Mouse (Mus musculus) E14TG2a.4 (cell line): ENCODE data around the gene Ccdc136.

ENCODE experiments used
- H3K27me3 ChIP-seq: 2 replicates; pipeline ENCODE4 v1.6.1; 2014; ENCODE audit warnings: low read length, control low read depth; ENCODE audit not compliant: insufficient read depth
- H3K36me3 ChIP-seq: 2 replicates; pipeline ENCODE4 v1.6.1; 2014; ENCODE audit warnings: low read length, control low read depth; ENCODE audit not compliant: insufficient read depth
- H3K4me1 ChIP-seq: replicated peaks from 2 replicates; pipeline ENCODE4 v1.6.1; 2014; ENCODE audit warnings: low read depth, low read length, control low read depth
- H3K4me3 ChIP-seq: replicated peaks from 2 replicates; pipeline ENCODE4 v1.5.1; 2014; ENCODE audit warnings: mild to moderate bottlenecking, low read length
- H3K9me3 ChIP-seq: 2 replicates; pipeline ENCODE4 v1.6.1; 2014; ENCODE audit warnings: low read length, control low read depth
- CTCF ChIP-seq: conservative IDR thresholded peaks from 2 replicates; pipeline ENCODE4 v1.5.1; 2014; ENCODE audit warnings: low read length
- NANOG ChIP-seq: IDR thresholded peaks from 2 replicates; pipeline ENCODE4 v1.6.1; 2014; ENCODE audit warnings: borderline replicate concordance, low read length, mixed read lengths
- POU5F1 ChIP-seq: IDR thresholded peaks from 2 replicates; pipeline ENCODE4 v1.6.1; 2014; ENCODE audit warnings: low read length, borderline replicate concordance

Gene Ccdc136

GRCm38 (mm10) chr6:29432156-29432555 lies 36.0 kb downstream of the Ccdc136 start:
- Histone ChIP-seq H3K4me1 (peaks cover 51% of the 10 kb centered on the region), H3K4me3 (no peak overlapping the region), H3K9me3 (no peaks in the 10 kb centered on the region), H3K27me3 (peaks cover 46% of the 10 kb centered on the region), H3K36me3 (no peaks in the 10 kb centered on the region)
- no peak for TF ChIP-seq POU5F1
- TF ChIP-seq NANOG, result no peak
- TF ChIP-seq CTCF, result no peak

DNA sequence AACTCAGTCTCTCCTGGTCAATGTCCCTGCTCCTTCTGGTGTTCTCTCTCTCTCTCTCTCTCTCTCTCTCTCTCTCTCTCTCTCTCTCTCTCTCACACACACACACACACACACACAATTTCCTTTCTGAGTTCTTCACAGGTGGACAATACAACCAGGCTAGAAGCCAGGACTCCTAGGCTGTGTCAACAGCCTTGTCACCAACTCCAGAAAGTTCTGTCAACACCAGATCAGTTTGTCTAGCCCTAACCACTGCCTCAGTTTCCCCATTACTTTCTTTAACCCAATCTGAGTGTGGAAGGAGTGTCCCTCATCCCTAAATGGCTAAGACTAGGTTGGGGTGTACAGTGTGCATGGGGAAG lies 36.5 kb downstream of the Ccdc136 start:
- Histone ChIP-seq H3K4me3 (peak overlapping the region; percentile 73), H3K36me3 (no peaks in the 10 kb centered on the region), H3K9me3 (no peaks in the 10 kb centered on the region), H3K4me1 (peaks cover 54% of the 10 kb centered on the region), H3K27me3 (peaks cover 46% of the 10 kb centered on the region)
- TF ChIP-seq CTCF, result no peak
- no peak for TF ChIP-seq POU5F1
- no peak for TF ChIP-seq NANOG

GRCm38 (mm10) chr6:29433038-29433803 lies 37.1 kb downstream of the Ccdc136 start, which contains the start of gene Flnc:
Flnc (plus strand) TSS chr6:29433256.
- H3K4me1 ChIP-seq, result peaks cover 54% of the 10 kb centered on the region
- no peaks in the 10 kb centered on the region for H3K36me3 ChIP-seq
- H3K4me3 ChIP-seq, result peak within 1 kb of the TSS; percentile 73
- no peaks in the 10 kb centered on the region for H3K9me3 ChIP-seq
- peaks cover 47% of the 10 kb centered on the region for H3K27me3 ChIP-seq
- TF ChIP-seq POU5F1 (no peak), CTCF (no peak)

GRCm38 (mm10) chr6:29433804-29434795 lies 38.0 kb downstream of the Ccdc136 start:
- H3K4me1 ChIP-seq, result peaks cover 54% of the 10 kb centered on the region
- peaks cover 54% of the 10 kb centered on the region for H3K27me3 ChIP-seq
- H3K4me3 ChIP-seq, result peak overlapping the region; percentile 73
- TF ChIP-seq POU5F1 (no peak), NANOG (no peak), CTCF (no peak)
- no peaks in the 10 kb centered on the region for H3K9me3 ChIP-seq
- H3K36me3 ChIP-seq, result no peaks in the 10 kb centered on the region

DNA sequence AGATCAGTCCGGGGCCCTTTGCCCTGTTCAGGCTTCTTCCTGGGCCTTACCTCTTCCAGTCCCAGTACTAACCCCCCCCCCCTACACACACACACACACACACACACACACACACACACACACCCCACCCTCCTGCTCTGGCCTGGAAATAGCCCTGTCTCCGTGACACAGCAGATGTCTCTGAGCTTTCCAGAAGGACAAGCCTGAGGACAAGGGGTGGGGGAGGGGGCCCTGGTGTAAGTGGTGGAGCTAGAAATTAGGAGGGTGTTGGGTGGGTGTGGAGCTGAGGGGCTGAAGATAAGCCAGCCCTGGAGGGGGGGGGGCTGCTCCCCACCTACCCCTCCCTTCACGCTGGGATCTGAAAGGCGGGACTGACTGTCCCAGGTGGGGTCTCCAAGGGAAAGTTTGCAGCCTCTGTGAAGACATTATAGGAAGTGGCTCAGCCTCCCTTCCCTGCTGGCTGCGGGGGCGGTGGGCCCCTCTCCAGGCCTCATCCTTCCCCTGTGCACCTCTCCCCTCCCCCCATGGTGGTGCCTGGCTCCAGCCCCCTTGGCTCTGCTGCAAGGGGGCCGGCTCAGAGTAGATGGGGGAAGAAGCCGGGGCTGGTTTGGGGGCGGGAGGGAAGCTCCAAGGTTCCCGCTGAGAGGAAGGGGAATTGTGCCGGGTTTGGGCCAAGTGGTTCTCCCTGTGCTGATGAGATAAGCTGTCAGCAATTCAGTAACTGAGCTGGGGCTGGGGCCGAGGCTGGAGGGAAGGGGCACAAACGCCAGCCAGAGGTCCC lies 39.0 kb downstream of the Ccdc136 start:
- TF ChIP-seq CTCF, result no peak
- TF ChIP-seq NANOG, result no peak
- TF ChIP-seq POU5F1, result no peak
- peaks cover 61% of the 10 kb centered on the region for H3K27me3 ChIP-seq
- H3K36me3 ChIP-seq, result no peaks in the 10 kb centered on the region
- peaks cover 54% of the 10 kb centered on the region for H3K4me1 ChIP-seq
- H3K4me3 ChIP-seq, result peak overlapping the region; percentile 73
- H3K9me3 ChIP-seq, result no peaks in the 10 kb centered on the region

- H3K9me3 ChIP-seq, result no peaks in the 10 kb centered on the region
- no peak for TF ChIP-seq CTCF
- TF ChIP-seq NANOG, result no peak
- TF ChIP-seq POU5F1, result no peak
- H3K4me1 ChIP-seq, result peaks cover 53% of the 10 kb centered on the region
- peak overlapping the region; percentile 73; the same call in 1 of the 2 replicates for H3K4me3 ChIP-seq
- no peaks in the 10 kb centered on the region for H3K36me3 ChIP-seq
- H3K27me3 ChIP-seq, result peaks cover 63% of the 10 kb centered on the region
Observed at GRCm38 (mm10) chr6:29435940-29436451, 39.9 kb downstream of the Ccdc136 start.

- H3K27me3 ChIP-seq, result peaks cover 58% of the 10 kb centered on the region
- H3K4me1 ChIP-seq, result peaks cover 55% of the 10 kb centered on the region
- H3K4me3 ChIP-seq, result peak overlapping the region; percentile 37; the same call in 1 of the 2 replicates
- no peaks in the 10 kb centered on the region for H3K36me3 ChIP-seq
- TF ChIP-seq CTCF, result no peak
- TF ChIP-seq NANOG, result no peak
- no peak for TF ChIP-seq POU5F1
- no peaks in the 10 kb centered on the region for H3K9me3 ChIP-seq
Observed at GRCm38 (mm10) chr6:29436461-29436934, 40.4 kb downstream of the Ccdc136 start.

DNA sequence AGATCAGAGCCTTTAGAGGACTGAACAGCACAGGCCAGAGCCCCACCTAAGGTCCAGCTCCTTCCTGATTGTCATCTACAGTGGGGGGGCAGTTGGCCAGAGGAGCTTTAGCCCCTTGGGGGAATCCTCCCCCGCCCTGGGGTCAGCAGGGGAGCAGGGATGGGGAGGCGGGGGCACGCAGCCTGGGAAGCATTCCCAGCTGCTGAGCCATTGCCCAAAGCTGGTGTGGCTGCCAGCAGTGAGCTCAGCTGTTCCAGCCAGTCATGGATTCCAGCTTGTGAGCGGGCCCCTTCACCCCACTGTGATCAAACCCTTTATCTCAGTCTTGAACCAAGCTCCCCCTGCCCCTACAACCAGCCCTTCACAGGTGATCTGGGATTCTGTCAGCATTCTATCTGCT lies 43.1 kb downstream of the Ccdc136 start:
- no peak for TF ChIP-seq CTCF
- no peak for TF ChIP-seq POU5F1
- no peak for TF ChIP-seq NANOG
- Histone ChIP-seq H3K9me3 (no peaks in the 10 kb centered on the region), H3K4me3 (no peak overlapping the region), H3K4me1 (peaks cover 66% of the 10 kb centered on the region), H3K27me3 (peaks cover 50% of the 10 kb centered on the region), H3K36me3 (no peaks in the 10 kb centered on the region)
